ENCODE assay signal across 12 mouse cellular contexts in genomic region chr4:141741856-141742255, GRCm38 (mm10). TPM values are rescaled to one million over a fixed set of nuclear protein-coding genes. Genes with fewer than 3 reads are reported as not detected.
DNase-seq lines count a peak whose midpoint lies in the region; ATAC-seq and TF ChIP-seq lines count a peak whose summit lies in the region.
"Had no signal": no experiment of that assay in that cellular context is flagged by ENCODE, and none has a peak within 500 bp of the region (broad histone marks: within the 10 kb centered on the region; RNA-seq: fewer than 3 reads in every experiment).

No protein-coding gene starts in this region.

- DNase-seq in heart, postnatal 10 days, result no peak
- peak; percentile 73 for DNase-seq in embryonic facial prominence, embryonic 14.5 days (ENCODE audit: low spot score)
- DNase-seq in kidney, postnatal 0 days (ENCODE audit: low spot score), result peak; percentile 49
- DNase-seq in liver, postnatal 0 days, result peak; percentile 73
- DNase-seq in spleen, postnatal 14 days (ENCODE audit: low spot score in 2 of 2), result no peak
- no peak for DNase-seq in cerebellum, postnatal 10 days
- DNase-seq: cerebellum, adult 8-10 months had no signal

- peak; percentile 75; the same call in 1 of the 2 replicates for ATAC-seq in heart, embryonic 16.5 days (replicated peaks; ENCODE audit: extremely low read depth, insufficient read depth, low FRiP score)
- peak; percentile 78 for ATAC-seq in embryonic facial prominence, embryonic 14.5 days (ENCODE audit: low read depth)
- peak; percentile 96 for ATAC-seq in kidney, postnatal 0 days (replicated peaks; ENCODE audit: low FRiP score, low read depth)
- ATAC-seq in liver, postnatal 0 days, result peak; percentile 98
- ATAC-seq in midbrain, embryonic 15.5 days (replicated peaks), result no peak
- ATAC-seq: forebrain, embryonic 16.5 days had no signal

- H3K9me3 ChIP-seq in heart, embryonic 16.5 days (replicated peaks; ENCODE audit: control insufficient read depth, low read length), result no peaks in the 10 kb centered on the region; the same call in 1 of the 2 replicates
- no peaks in the 10 kb centered on the region for H3K9me3 ChIP-seq in embryonic facial prominence, embryonic 14.5 days (ENCODE audit: control insufficient read depth, low read length)
- H3K9me3 ChIP-seq in kidney, postnatal 0 days (replicated peaks; ENCODE audit: low read length), result no peaks in the 10 kb centered on the region
- no peaks in the 10 kb centered on the region for H3K9me3 ChIP-seq in liver, postnatal 0 days (ENCODE audit: low read length)
- H3K9me3 ChIP-seq in midbrain, embryonic 15.5 days, result no peaks in the 10 kb centered on the region
- H3K9me3 ChIP-seq: neural tube, embryonic 13.5 days had no signal

- H3K27ac ChIP-seq in heart, embryonic 16.5 days (ENCODE audit: low read length), result peak overlapping the region; percentile 24; the same call in 1 of the 2 replicates
- H3K27ac ChIP-seq in embryonic facial prominence, embryonic 14.5 days (replicated peaks; ENCODE audit: low read depth, low read length), result peak overlapping the region; percentile 34; the same call in 1 of the 2 replicates
- peak overlapping the region; percentile 75; the same call in 1 of the 2 replicates for H3K27ac ChIP-seq in kidney, postnatal 0 days
- H3K27ac ChIP-seq in liver, postnatal 0 days (ENCODE audit: low read depth), result peak overlapping the region; percentile 90
- no peak overlapping the region for H3K27ac ChIP-seq in midbrain, embryonic 15.5 days
- H3K27ac ChIP-seq: neural tube, embryonic 13.5 days had no signal

- intact Hi-C loops in heart, postnatal 10 days (cut with DNase I), result no loop called here

- 25% methylated on average over 9 of the region's 9 CpGs for WGBS in heart, embryonic 16.5 days
- 51% methylated on average over 9 of the region's 9 CpGs for WGBS in embryonic facial prominence, embryonic 14.5 days
- 30% methylated on average over 9 of the region's 9 CpGs for WGBS in kidney, postnatal 0 days
- WGBS in liver, postnatal 0 days (ENCODE audit: insufficient replicate concordance), result 52% methylated on average over 9 of the region's 9 CpGs
- 79% methylated on average over 9 of the region's 9 CpGs for WGBS in midbrain, embryonic 15.5 days

- H3K4me2 ChIP-seq in heart, embryonic 16.5 days (ENCODE audit: low read depth, low read length), result no peak overlapping the region
- H3K4me2 ChIP-seq in embryonic facial prominence, embryonic 14.5 days (ENCODE audit: low read depth, low read length), result no peak overlapping the region
- H3K4me2 ChIP-seq in kidney, postnatal 0 days (ENCODE audit: low read length), result no peak overlapping the region
- no peak overlapping the region for H3K4me2 ChIP-seq in liver, postnatal 0 days (ENCODE audit: low read depth, low read length)
- no peak overlapping the region for H3K4me2 ChIP-seq in midbrain, embryonic 15.5 days
- H3K4me2 ChIP-seq: neural tube, embryonic 13.5 days had no signal

- peak; percentile 64 for TF ChIP-seq EP300 in liver, postnatal 0 days (IDR thresholded peaks at IDR 0.05; ENCODE audit: low read depth)

- no peak overlapping the region for H3K4me3 ChIP-seq in heart, embryonic 16.5 days (ENCODE audit: low read length)
- H3K4me3 ChIP-seq in embryonic facial prominence, embryonic 14.5 days (ENCODE audit: low read depth, low read length), result no peak overlapping the region
- H3K4me3 ChIP-seq in kidney, postnatal 0 days (replicated peaks; ENCODE audit: low read depth, low read length), result no peak overlapping the region
- H3K4me3 ChIP-seq in liver, postnatal 0 days (ENCODE audit: low read depth, low read length), result no peak overlapping the region
- no peak overlapping the region for H3K4me3 ChIP-seq in midbrain, embryonic 15.5 days
- H3K4me3 ChIP-seq: neural tube, embryonic 13.5 days had no signal

- H3K36me3 ChIP-seq in heart, embryonic 16.5 days (ENCODE audit: control insufficient read depth, insufficient read depth), result no peaks in the 10 kb centered on the region
- H3K36me3 ChIP-seq in embryonic facial prominence, embryonic 14.5 days (ENCODE audit: control insufficient read depth, insufficient read depth, low read length), result no peaks in the 10 kb centered on the region
- no peaks in the 10 kb centered on the region for H3K36me3 ChIP-seq in kidney, postnatal 0 days (ENCODE audit: insufficient read depth, low read length)
- no peaks in the 10 kb centered on the region for H3K36me3 ChIP-seq in liver, postnatal 0 days (replicated peaks; ENCODE audit: insufficient read depth, low read length)
- H3K36me3 ChIP-seq in midbrain, embryonic 15.5 days (replicated peaks), result no peaks in the 10 kb centered on the region
- H3K36me3 ChIP-seq: neural tube, embryonic 13.5 days had no signal

- no peak overlapping the region for H3K9ac ChIP-seq in heart, embryonic 16.5 days (ENCODE audit: low read length)
- H3K9ac ChIP-seq in embryonic facial prominence, embryonic 14.5 days (ENCODE audit: low read depth, low read length), result no peak overlapping the region
- no peak overlapping the region for H3K9ac ChIP-seq in kidney, postnatal 0 days (ENCODE audit: low read depth, low read length)
- no peak overlapping the region for H3K9ac ChIP-seq in liver, postnatal 0 days (replicated peaks)
- no peak overlapping the region for H3K9ac ChIP-seq in midbrain, embryonic 15.5 days
- H3K9ac ChIP-seq: neural tube, embryonic 13.5 days had no signal

- peaks cover 10% of the 10 kb centered on the region for H3K4me1 ChIP-seq in heart, embryonic 16.5 days (ENCODE audit: control insufficient read depth, insufficient read depth, low read length)
- no peaks in the 10 kb centered on the region for H3K4me1 ChIP-seq in embryonic facial prominence, embryonic 14.5 days (ENCODE audit: control insufficient read depth, insufficient read depth, low read length)
- 0 out of 2 replicates have a peak, but pooled peaks cover 2% of the 10 kb centered on the region for H3K4me1 ChIP-seq in kidney, postnatal 0 days (replicated peaks; ENCODE audit: insufficient read depth, low read length)
- H3K4me1 ChIP-seq in liver, postnatal 0 days (ENCODE audit: insufficient read depth), result no peaks in the 10 kb centered on the region
- no peaks in the 10 kb centered on the region for H3K4me1 ChIP-seq in midbrain, embryonic 15.5 days

- H3K27me3 ChIP-seq in heart, embryonic 16.5 days (ENCODE audit: control insufficient read depth, insufficient read depth, low read length), result no peaks in the 10 kb centered on the region
- H3K27me3 ChIP-seq in embryonic facial prominence, embryonic 14.5 days (replicated peaks; ENCODE audit: control insufficient read depth, insufficient read depth, low read length), result no peaks in the 10 kb centered on the region
- no peaks in the 10 kb centered on the region for H3K27me3 ChIP-seq in kidney, postnatal 0 days (ENCODE audit: insufficient read depth, low read length)
- no peaks in the 10 kb centered on the region for H3K27me3 ChIP-seq in liver, postnatal 0 days (ENCODE audit: insufficient read depth, low read length)
- H3K27me3 ChIP-seq in midbrain, embryonic 15.5 days (replicated peaks), result no peaks in the 10 kb centered on the region
- H3K27me3 ChIP-seq: neural tube, embryonic 13.5 days had no signal

- no peak for TF ChIP-seq CTCF in kidney, postnatal 0 days (IDR thresholded peaks at IDR 0.05; ENCODE audit: low read depth)
- no peak for TF ChIP-seq CTCF in liver, postnatal 0 days (IDR thresholded peaks at IDR 0.05; ENCODE audit: low read depth)

RNA-seq across cellular contexts. Expression of gene Agmat, which starts 4.6 kb away (rescaled TPM):
- polyA plus RNA-seq in heart, embryonic 16.5 days (2015; fragmentation: Nextera tagmentation; extraction: Ambion mirVana), result 0.71 and 1.2 TPM in 2 replicates
- total RNA-seq in heart, postnatal 10 days (2021), result under 1 TPM; 0.48 to 0.79 TPM
- 0.13 and 0.29 TPM in 2 replicates for polyA plus RNA-seq in embryonic facial prominence, embryonic 14.5 days (2014; fragmentation: Nextera tagmentation; extraction: Ambion mirVana)
- 1.4 and 1.8 TPM in 2 replicates for polyA plus RNA-seq in kidney, postnatal 0 days (2015; fragmentation: Nextera tagmentation; extraction: Ambion mirVana)
- 101 and 105 TPM in 2 replicates for polyA plus RNA-seq in liver, postnatal 0 days (2015; fragmentation: Nextera tagmentation; extraction: Ambion mirVana)
- polyA plus RNA-seq in midbrain, embryonic 15.5 days (2015; fragmentation: Nextera tagmentation; extraction: Ambion mirVana), result not detected in 2 replicates
- total RNA-seq: megakaryocyte progenitor cell, adult 5-6 weeks had no signal
- polyA plus RNA-seq: forebrain, embryonic 16.5 days; neural tube, embryonic 13.5 days had no signal

RNA-seq across cellular contexts. Expression of gene Ddi2, which starts 18.6 kb away (rescaled TPM):
- polyA plus RNA-seq in heart, embryonic 16.5 days (2015; fragmentation: Nextera tagmentation; extraction: Ambion mirVana), result 14.1 and 15.1 TPM in 2 replicates
- total RNA-seq in heart, postnatal 10 days (2021), result 10 to 100 TPM; 38.5 to 41.1 TPM
- polyA plus RNA-seq in embryonic facial prominence, embryonic 14.5 days (2014; fragmentation: Nextera tagmentation; extraction: Ambion mirVana), result 18.8 and 19.4 TPM in 2 replicates
- polyA plus RNA-seq in kidney, postnatal 0 days (2015; fragmentation: Nextera tagmentation; extraction: Ambion mirVana), result 16.4 and 16.8 TPM in 2 replicates
- 21.7 and 22.6 TPM in 2 replicates for polyA plus RNA-seq in liver, postnatal 0 days (2015; fragmentation: Nextera tagmentation; extraction: Ambion mirVana)
- polyA plus RNA-seq in midbrain, embryonic 15.5 days (2015; fragmentation: Nextera tagmentation; extraction: Ambion mirVana), result 13.3 and 14.0 TPM in 2 replicates

RNA-seq across cellular contexts. Expression of gene Dnajc16, which starts 48.9 kb away (rescaled TPM):
- polyA plus RNA-seq in heart, embryonic 16.5 days (2015; fragmentation: Nextera tagmentation; extraction: Ambion mirVana), result 4.4 and 4.5 TPM in 2 replicates
- 10 to 100 TPM; 17.6 to 18.0 TPM for total RNA-seq in heart, postnatal 10 days (2021)
- polyA plus RNA-seq in embryonic facial prominence, embryonic 14.5 days (2014; fragmentation: Nextera tagmentation; extraction: Ambion mirVana), result 3.1 and 4.0 TPM in 2 replicates
- 4.8 and 5.2 TPM in 2 replicates for polyA plus RNA-seq in kidney, postnatal 0 days (2015; fragmentation: Nextera tagmentation; extraction: Ambion mirVana)
- polyA plus RNA-seq in liver, postnatal 0 days (2015; fragmentation: Nextera tagmentation; extraction: Ambion mirVana), result 2.7 TPM in 2 replicates
- 6.5 and 6.6 TPM in 2 replicates for polyA plus RNA-seq in midbrain, embryonic 15.5 days (2015; fragmentation: Nextera tagmentation; extraction: Ambion mirVana)

RNA-seq across cellular contexts. Expression of gene Casp9, which starts 51.6 kb away (rescaled TPM):
- polyA plus RNA-seq in heart, embryonic 16.5 days (2015; fragmentation: Nextera tagmentation; extraction: Ambion mirVana), result 17.1 and 19.3 TPM in 2 replicates
- total RNA-seq in heart, postnatal 10 days (2021), result 10 to 100 TPM; 10.5 to 12.4 TPM
- polyA plus RNA-seq in embryonic facial prominence, embryonic 14.5 days (2014; fragmentation: Nextera tagmentation; extraction: Ambion mirVana), result 10.3 and 14.2 TPM in 2 replicates
- 20.0 and 23.0 TPM in 2 replicates for polyA plus RNA-seq in kidney, postnatal 0 days (2015; fragmentation: Nextera tagmentation; extraction: Ambion mirVana)
- 6.3 and 7.4 TPM in 2 replicates for polyA plus RNA-seq in liver, postnatal 0 days (2015; fragmentation: Nextera tagmentation; extraction: Ambion mirVana)
- polyA plus RNA-seq in midbrain, embryonic 15.5 days (2015; fragmentation: Nextera tagmentation; extraction: Ambion mirVana), result 20.7 and 21.4 TPM in 2 replicates

RNA-seq across cellular contexts. Expression of gene Rsc1a1, which starts 56.5 kb away (rescaled TPM):
- 0.21 TPM in 1 of 2 replicates, not detected in the other for polyA plus RNA-seq in heart, embryonic 16.5 days (2015; fragmentation: Nextera tagmentation; extraction: Ambion mirVana)
- 1 to 10 TPM in 1 of 2 experiments, under 1 TPM in 1; 0.19 to 3.1 TPM for total RNA-seq in heart, postnatal 10 days (2021)
- polyA plus RNA-seq in embryonic facial prominence, embryonic 14.5 days (2014; fragmentation: Nextera tagmentation; extraction: Ambion mirVana), result 1.9 and 2.7 TPM in 2 replicates
- not detected in 2 replicates for polyA plus RNA-seq in kidney, postnatal 0 days (2015; fragmentation: Nextera tagmentation; extraction: Ambion mirVana)
- polyA plus RNA-seq in liver, postnatal 0 days (2015; fragmentation: Nextera tagmentation; extraction: Ambion mirVana), result not detected in 2 replicates
- 0.49 and 0.53 TPM in 2 replicates for polyA plus RNA-seq in midbrain, embryonic 15.5 days (2015; fragmentation: Nextera tagmentation; extraction: Ambion mirVana)
- polyA plus RNA-seq: neural tube, embryonic 13.5 days had no signal

Comparison
In these comparisons a context has a peak if more than half of its experiments do, and no peak if none do; other contexts are left out.
1. DNase-seq: peak in embryonic facial prominence, embryonic 14.5 days (single experiment), kidney, postnatal 0 days (single experiment) and liver, postnatal 0 days (single experiment); none in heart, postnatal 10 days (0 of 2), spleen, postnatal 14 days (0 of 2) and cerebellum, postnatal 10 days (0 of 2).
2. RNA of gene Agmat, which starts 4.6 kb away (polyA plus RNA-seq): 101 to 105 TPM in liver, postnatal 0 days; 1.4 to 1.8 TPM in kidney, postnatal 0 days, 0.71 to 1.2 TPM in heart, embryonic 16.5 days, 0.13 to 0.29 TPM in embryonic facial prominence, embryonic 14.5 days and not detected in midbrain, embryonic 15.5 days; every median in the first group is over 10 times any median in the second.